17 mouse cellular contexts compared by ENCODE assay signal in the genomic region with DNA sequence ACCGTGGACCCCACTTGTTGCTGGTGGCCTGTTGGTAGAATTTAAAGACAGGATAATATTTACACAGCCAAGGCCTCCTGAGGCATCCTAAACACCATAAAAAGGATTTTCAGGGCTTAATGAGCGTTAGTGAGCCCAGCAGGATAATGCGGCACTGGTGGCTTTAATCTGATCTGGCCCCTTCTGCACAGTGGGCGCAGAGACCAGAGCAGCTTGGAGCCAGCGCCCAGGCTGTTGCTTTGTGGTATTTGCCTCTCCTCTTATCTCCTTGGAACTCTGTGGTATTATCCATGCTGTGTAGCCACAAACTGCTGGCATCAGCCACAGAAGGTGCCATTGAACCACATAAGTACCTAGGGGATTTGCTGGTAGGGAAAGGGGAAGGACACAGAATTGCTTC.
A peak's percentile ranks its signal among the peaks of the same experiment; 100 is the strongest.
DNase-seq lines count a peak whose midpoint lies in the region; ATAC-seq lines count a peak whose summit lies in the region.
"Had no signal": no experiment of that assay in that cellular context is flagged by ENCODE, and none has a peak within 500 bp of the region (broad histone marks: within the 10 kb centered on the region; RNA-seq: fewer than 3 reads in every experiment).

No protein-coding gene starts in this region.

- no peak overlapping the region for H3K4me2 ChIP-seq in forebrain, embryonic 15.5 days (replicated peaks)
- H3K4me2 ChIP-seq in lung, embryonic 16.5 days (ENCODE audit: low read depth, low read length), result no peak overlapping the region
- H3K4me2 ChIP-seq in intestine, embryonic 16.5 days (ENCODE audit: low read depth, low read length), result no peak overlapping the region
- H3K4me2 ChIP-seq in stomach, embryonic 15.5 days, result no peak overlapping the region
- H3K4me2 ChIP-seq: embryonic facial prominence, embryonic 15.5 days; forebrain, embryonic 13.5 days; heart, embryonic 15.5 days; hindbrain, embryonic 12.5 days; liver, embryonic 15.5 days had no signal

- H3K9me3 ChIP-seq in forebrain, embryonic 10.5 days, result no peaks in the 10 kb centered on the region
- H3K9me3 ChIP-seq in forebrain, embryonic 15.5 days, result no peaks in the 10 kb centered on the region
- H3K9me3 ChIP-seq in lung, embryonic 16.5 days (ENCODE audit: control insufficient read depth, low read length), result no peaks in the 10 kb centered on the region
- no peaks in the 10 kb centered on the region for H3K9me3 ChIP-seq in intestine, embryonic 16.5 days (ENCODE audit: control insufficient read depth, low read length)
- H3K9me3 ChIP-seq in stomach, embryonic 15.5 days, result no peaks in the 10 kb centered on the region
- no peaks in the 10 kb centered on the region for H3K9me3 ChIP-seq in heart, embryonic 10.5 days
- H3K9me3 ChIP-seq: embryonic facial prominence, embryonic 15.5 days; forebrain, embryonic 13.5 days; heart, embryonic 15.5 days; hindbrain, embryonic 12.5 days; liver, embryonic 15.5 days; megakaryocyte, embryonic 14.5 days had no signal

- no peaks in the 10 kb centered on the region for H3K36me3 ChIP-seq in forebrain, embryonic 10.5 days (replicated peaks)
- no peaks in the 10 kb centered on the region for H3K36me3 ChIP-seq in forebrain, embryonic 15.5 days
- no peaks in the 10 kb centered on the region for H3K36me3 ChIP-seq in lung, embryonic 16.5 days (ENCODE audit: control insufficient read depth, insufficient read depth, low read length)
- no peaks in the 10 kb centered on the region for H3K36me3 ChIP-seq in intestine, embryonic 16.5 days (ENCODE audit: control insufficient read depth, insufficient read depth, low read length)
- no peaks in the 10 kb centered on the region for H3K36me3 ChIP-seq in stomach, embryonic 15.5 days
- no peaks in the 10 kb centered on the region for H3K36me3 ChIP-seq in heart, embryonic 10.5 days
- H3K36me3 ChIP-seq: embryonic facial prominence, embryonic 15.5 days; heart, embryonic 15.5 days; hindbrain, embryonic 12.5 days; liver, embryonic 15.5 days had no signal

- H3K9ac ChIP-seq in forebrain, embryonic 15.5 days (replicated peaks), result no peak overlapping the region
- no peak overlapping the region for H3K9ac ChIP-seq in lung, embryonic 16.5 days (ENCODE audit: low read length)
- no peak overlapping the region for H3K9ac ChIP-seq in intestine, embryonic 16.5 days (ENCODE audit: low read depth, low read length)
- no peak overlapping the region for H3K9ac ChIP-seq in stomach, embryonic 15.5 days
- H3K9ac ChIP-seq: embryonic facial prominence, embryonic 15.5 days; forebrain, embryonic 13.5 days; heart, embryonic 15.5 days; hindbrain, embryonic 12.5 days; liver, embryonic 15.5 days had no signal

- H3K4me1 ChIP-seq in forebrain, embryonic 10.5 days, result peaks cover 17% of the 10 kb centered on the region
- no peaks in the 10 kb centered on the region for H3K4me1 ChIP-seq in forebrain, embryonic 15.5 days
- peaks cover 13% of the 10 kb centered on the region for H3K4me1 ChIP-seq in lung, embryonic 16.5 days (replicated peaks; ENCODE audit: control insufficient read depth, insufficient read depth, low read length)
- H3K4me1 ChIP-seq in intestine, embryonic 16.5 days (ENCODE audit: control insufficient read depth, insufficient read depth, low read length), result peaks cover 14% of the 10 kb centered on the region; the same call in 1 of the 2 replicates
- 0 out of 2 replicates have a peak, but pooled peaks cover 7% of the 10 kb centered on the region for H3K4me1 ChIP-seq in stomach, embryonic 15.5 days
- H3K4me1 ChIP-seq in heart, embryonic 10.5 days, result 0 out of 2 replicates have a peak, but pooled peaks cover 8% of the 10 kb centered on the region
- H3K4me1 ChIP-seq: liver, embryonic 15.5 days; megakaryocyte, embryonic 14.5 days had no signal

- H3K27me3 ChIP-seq in forebrain, embryonic 10.5 days (ENCODE audit: poor library complexity, severe bottlenecking), result peaks cover 68% of the 10 kb centered on the region
- H3K27me3 ChIP-seq in forebrain, embryonic 15.5 days, result no peaks in the 10 kb centered on the region
- no peaks in the 10 kb centered on the region for H3K27me3 ChIP-seq in lung, embryonic 16.5 days (ENCODE audit: control insufficient read depth, insufficient read depth, low read depth, low read length)
- no peaks in the 10 kb centered on the region for H3K27me3 ChIP-seq in intestine, embryonic 16.5 days (replicated peaks; ENCODE audit: control insufficient read depth, insufficient read depth, low read length)
- H3K27me3 ChIP-seq in stomach, embryonic 15.5 days (replicated peaks), result no peaks in the 10 kb centered on the region
- H3K27me3 ChIP-seq in heart, embryonic 10.5 days (ENCODE audit: insufficient read depth, poor library complexity, severe bottlenecking), result peaks cover 34% of the 10 kb centered on the region
- H3K27me3 ChIP-seq: embryonic facial prominence, embryonic 15.5 days; hindbrain, embryonic 12.5 days; liver, embryonic 15.5 days had no signal

- WGBS in forebrain, embryonic 10.5 days, result 22% methylated on average over 5 of the region's 5 CpGs
- 29% methylated on average over 5 of the region's 5 CpGs for WGBS in forebrain, embryonic 15.5 days
- 43% methylated on average over 5 of the region's 5 CpGs for WGBS in lung, embryonic 16.5 days
- WGBS in intestine, embryonic 16.5 days, result 45% methylated on average over 5 of the region's 5 CpGs
- WGBS in stomach, embryonic 15.5 days, result 42% methylated on average over 5 of the region's 5 CpGs
- 31% methylated on average over 5 of the region's 5 CpGs for WGBS in heart, embryonic 10.5 days

- H3K27ac ChIP-seq in forebrain, embryonic 10.5 days, result 0 out of 2 replicates have a peak overlapping the region, but pooled peaks have one; percentile 33
- no peak overlapping the region for H3K27ac ChIP-seq in forebrain, embryonic 15.5 days (replicated peaks)
- H3K27ac ChIP-seq in lung, embryonic 16.5 days (ENCODE audit: low read length), result peak overlapping the region; percentile 11; the same call in 1 of the 2 replicates
- peak overlapping the region; percentile 65 for H3K27ac ChIP-seq in intestine, embryonic 16.5 days (ENCODE audit: low read length)
- H3K27ac ChIP-seq in stomach, embryonic 15.5 days, result peak overlapping the region; percentile 79
- no peak overlapping the region for H3K27ac ChIP-seq in heart, embryonic 10.5 days
- H3K27ac ChIP-seq: embryonic facial prominence, embryonic 15.5 days; forebrain, embryonic 13.5 days; hindbrain, embryonic 12.5 days; liver, embryonic 15.5 days had no signal

- ATAC-seq in forebrain, embryonic 15.5 days (replicated peaks), result no peak
- no peak for ATAC-seq in lung, embryonic 16.5 days (ENCODE audit: low read depth)
- ATAC-seq in intestine, embryonic 16.5 days, result no peak
- peak; percentile 11; the same call in 1 of the 2 replicates for ATAC-seq in stomach, embryonic 15.5 days (ENCODE audit: insufficient read depth, low FRiP score, low read depth)
- ATAC-seq: forebrain, embryonic 13.5 days had no signal

- no peak for DNase-seq in forebrain, embryonic 10.5 days (ENCODE audit: extremely low spot score, low spot score)
- no peak for DNase-seq in lung, adult 18-20 months
- DNase-seq in embryo, embryonic 10.5 days (ENCODE audit: low spot score), result no peak
- no peak for DNase-seq in heart, embryonic 10.5 days (ENCODE audit: low spot score)
- DNase-seq: cerebellum, postnatal 36 days; left cerebral cortex, postnatal 4 days; thymus, postnatal 25 days had no signal

- no peak overlapping the region for H3K4me3 ChIP-seq in forebrain, embryonic 10.5 days
- H3K4me3 ChIP-seq in forebrain, embryonic 15.5 days, result no peak overlapping the region
- no peak overlapping the region for H3K4me3 ChIP-seq in lung, embryonic 16.5 days (ENCODE audit: low read length)
- H3K4me3 ChIP-seq in intestine, embryonic 16.5 days (ENCODE audit: low read length), result no peak overlapping the region
- H3K4me3 ChIP-seq in stomach, embryonic 15.5 days (replicated peaks), result no peak overlapping the region
- H3K4me3 ChIP-seq in heart, embryonic 10.5 days, result no peak overlapping the region
- H3K4me3 ChIP-seq: embryonic facial prominence, embryonic 15.5 days; forebrain, embryonic 13.5 days; heart, embryonic 15.5 days; hindbrain, embryonic 12.5 days; liver, embryonic 15.5 days; megakaryocyte, embryonic 14.5 days had no signal

Comparison
In these comparisons a context has a peak if more than half of its experiments do, and no peak if none do; other contexts are left out.
1. H3K27ac ChIP-seq: peak in forebrain, embryonic 10.5 days (single experiment), lung, embryonic 16.5 days (single experiment), intestine, embryonic 16.5 days (single experiment) and stomach, embryonic 15.5 days (single experiment); none in forebrain, embryonic 15.5 days (single experiment) and heart, embryonic 10.5 days (single experiment).